Mouse (Mus musculus): ENCODE measurements around the gene Mthfd1l. TPM values are rescaled to one million over a fixed set of nuclear protein-coding genes. Genes with fewer than 3 reads are reported as not detected.

Gene Mthfd1l
- polyA plus RNA-seq, 1 experiment from 2014 or later = 10.4 TPM

DNA sequence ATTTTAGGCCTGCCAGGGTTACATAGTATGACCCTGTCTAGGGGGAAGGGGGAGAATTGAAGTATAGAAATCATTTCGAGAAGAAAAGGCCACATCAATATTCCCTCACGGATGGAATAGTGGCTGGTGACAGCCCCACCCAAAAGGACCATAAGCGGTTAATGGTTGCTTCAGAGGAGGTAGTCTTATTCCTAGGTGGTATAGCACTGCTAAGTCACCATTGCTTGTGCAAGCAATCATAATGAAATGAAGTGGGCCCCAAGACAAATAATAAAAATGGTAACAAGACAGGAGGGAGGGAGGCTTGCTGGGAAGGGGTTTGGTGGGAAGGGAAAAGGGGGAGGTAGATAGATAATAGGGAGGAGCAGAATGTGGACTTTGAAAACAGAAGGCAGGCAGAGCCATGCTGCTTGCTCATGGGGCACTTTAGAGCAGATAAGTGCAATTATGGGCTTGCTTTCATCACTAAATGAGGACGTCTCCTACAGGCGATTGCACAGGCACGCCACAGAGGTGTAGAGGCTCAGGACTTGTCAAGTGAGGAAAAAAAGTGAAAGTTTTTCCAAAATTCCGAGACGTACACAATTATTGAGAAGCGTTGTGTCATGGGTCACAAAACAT, 105.4 kb downstream of the Mthfd1l start:
- no peak for DNase-seq (ENCODE audit: low spot score)
- Histone ChIP-seq H3K9ac (ENCODE audit: low read depth, low read length) (no peak overlapping the region), H3K9me3 (ENCODE audit: control insufficient read depth, low read length) (no peaks in the 10 kb centered on the region), H3K36me3 (ENCODE audit: control insufficient read depth, insufficient read depth, low read length) (no peaks in the 10 kb centered on the region), H3K4me3 (ENCODE audit: low read depth, low read length) (no peak overlapping the region), H3K27ac (ENCODE audit: low read depth, low read length) (no peak overlapping the region), H3K27me3 (ENCODE audit: control insufficient read depth, insufficient read depth, low read length) (no peaks in the 10 kb centered on the region), H3K4me1 (replicated peaks; ENCODE audit: control insufficient read depth, insufficient read depth, low read length) (no peaks in the 10 kb centered on the region), H3K4me2 (replicated peaks; ENCODE audit: low read depth, low read length) (no peak overlapping the region)
- WGBS = 87% methylated on average over 9 of the region's 9 CpGs
- ATAC-seq (ENCODE audit: low FRiP score) = no peak

DNA sequence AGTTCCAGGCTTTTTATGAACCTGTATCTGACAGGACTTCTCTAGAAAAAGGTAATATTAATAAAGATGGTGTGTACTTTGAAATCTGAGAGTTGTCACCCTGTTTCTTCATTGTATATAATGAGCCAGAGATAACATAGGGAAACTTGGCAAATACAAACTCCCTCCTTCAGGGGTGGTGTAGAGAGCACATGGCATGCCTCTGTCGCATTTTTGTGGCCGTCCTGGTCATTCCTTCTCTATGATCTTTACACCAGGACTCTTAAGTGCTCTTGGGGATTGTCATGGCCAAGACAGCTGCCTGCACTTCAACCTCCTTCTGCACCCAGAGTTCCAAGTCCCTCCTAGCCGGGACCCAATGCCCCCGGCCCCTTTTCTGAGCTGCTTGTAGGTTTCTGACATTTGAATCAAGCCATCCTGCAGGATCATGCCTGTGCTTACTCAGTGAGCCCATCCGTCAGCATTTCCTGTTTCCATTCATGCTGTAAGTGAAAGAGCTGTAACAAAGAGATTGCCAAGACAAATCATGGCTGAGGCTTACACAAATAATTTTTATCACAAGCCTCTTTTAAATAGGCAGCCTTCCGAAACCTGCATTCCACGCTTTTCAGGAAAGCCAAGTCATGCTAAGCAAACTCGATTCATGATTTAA, 106.2 kb downstream of the Mthfd1l start:
- no peak for DNase-seq (ENCODE audit: low spot score)
- no peaks in the 10 kb centered on the region for H3K27me3 ChIP-seq (ENCODE audit: control insufficient read depth, insufficient read depth, low read length)
- no peak overlapping the region for H3K4me3 ChIP-seq (ENCODE audit: low read depth, low read length)
- ATAC-seq (ENCODE audit: low FRiP score) = no peak
- no peak overlapping the region for H3K9ac ChIP-seq (ENCODE audit: low read depth, low read length)
- no peak overlapping the region for H3K4me2 ChIP-seq (replicated peaks; ENCODE audit: low read depth, low read length)
- H3K9me3 ChIP-seq (ENCODE audit: control insufficient read depth, low read length) = no peaks in the 10 kb centered on the region
- no peaks in the 10 kb centered on the region for H3K4me1 ChIP-seq (replicated peaks; ENCODE audit: control insufficient read depth, insufficient read depth, low read length)
- H3K36me3 ChIP-seq (ENCODE audit: control insufficient read depth, insufficient read depth, low read length) = no peaks in the 10 kb centered on the region
- H3K27ac ChIP-seq (ENCODE audit: low read depth, low read length) = no peak overlapping the region
- 79% methylated on average over 8 of the region's 8 CpGs for WGBS

DNA sequence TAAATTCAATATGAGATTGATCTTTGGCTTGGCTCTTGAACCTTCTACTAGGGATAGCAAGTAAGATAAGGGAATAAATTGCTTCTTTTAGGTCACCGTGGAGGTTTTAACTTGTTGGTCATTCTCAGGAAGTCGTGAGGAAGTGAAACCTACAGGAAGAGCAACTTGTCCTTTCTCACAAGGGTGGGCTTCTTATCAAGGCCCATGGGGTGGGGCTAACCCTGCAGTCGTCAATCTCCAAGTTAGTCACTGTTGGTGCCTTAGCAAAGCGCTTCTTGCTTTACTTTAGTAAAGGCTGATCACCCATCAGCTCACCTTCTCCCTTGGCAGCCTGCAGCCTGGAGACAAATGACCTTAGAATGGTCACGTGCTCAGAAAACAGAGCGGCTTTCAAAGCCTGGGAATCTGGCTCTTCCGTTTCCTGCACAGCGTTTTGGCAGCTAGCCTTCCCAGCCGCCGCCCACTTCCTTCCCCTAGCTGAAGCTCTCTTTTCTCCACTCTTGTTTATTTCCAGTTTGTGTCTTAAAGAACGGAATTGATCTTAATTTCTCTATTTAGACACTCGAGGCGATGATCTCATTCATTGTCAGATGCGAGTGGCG, 106.8 kb downstream of the Mthfd1l start:
- H3K36me3 ChIP-seq (ENCODE audit: control insufficient read depth, insufficient read depth, low read length) = no peaks in the 10 kb centered on the region
- no peak overlapping the region for H3K9ac ChIP-seq (ENCODE audit: low read depth, low read length)
- H3K4me2 ChIP-seq (replicated peaks; ENCODE audit: low read depth, low read length) = no peak overlapping the region
- DNase-seq (ENCODE audit: low spot score) (no peak), ATAC-seq (ENCODE audit: low FRiP score) (no peak)
- H3K4me1 ChIP-seq (replicated peaks; ENCODE audit: control insufficient read depth, insufficient read depth, low read length) = no peaks in the 10 kb centered on the region
- no peaks in the 10 kb centered on the region for H3K27me3 ChIP-seq (ENCODE audit: control insufficient read depth, insufficient read depth, low read length)
- WGBS = 81% methylated on average over 15 of the region's 15 CpGs
- H3K4me3 ChIP-seq (ENCODE audit: low read depth, low read length) = no peak overlapping the region
- H3K27ac ChIP-seq (ENCODE audit: low read depth, low read length) = no peak overlapping the region
- no peaks in the 10 kb centered on the region for H3K9me3 ChIP-seq (ENCODE audit: control insufficient read depth, low read length)

DNA sequence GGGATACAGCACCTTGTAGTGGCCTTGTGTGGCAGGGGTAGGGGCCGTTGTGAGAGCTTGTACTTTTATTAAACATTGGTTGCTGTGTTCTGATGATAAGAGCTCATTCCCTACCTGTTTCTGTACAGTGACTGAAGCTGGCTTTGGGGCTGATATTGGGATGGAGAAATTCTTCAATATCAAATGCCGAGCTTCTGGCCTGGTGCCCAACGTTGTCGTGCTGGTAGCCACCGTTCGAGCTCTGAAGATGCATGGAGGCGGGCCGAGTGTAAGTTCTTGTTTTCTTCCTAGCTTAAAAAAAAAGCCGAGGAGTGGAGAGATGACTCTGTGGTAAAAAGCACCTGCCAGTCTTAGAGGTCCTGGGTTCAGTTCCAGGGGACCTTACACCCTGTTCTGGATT, 110.7 kb downstream of the Mthfd1l start:
- Histone ChIP-seq H3K27me3 (ENCODE audit: control insufficient read depth, insufficient read depth, low read length) (no peaks in the 10 kb centered on the region), H3K4me1 (replicated peaks; ENCODE audit: control insufficient read depth, insufficient read depth, low read length) (no peaks in the 10 kb centered on the region), H3K9ac (ENCODE audit: low read depth, low read length) (no peak overlapping the region), H3K36me3 (ENCODE audit: control insufficient read depth, insufficient read depth, low read length) (0 out of 2 replicates have a peak, but pooled peaks cover 2% of the 10 kb centered on the region), H3K9me3 (ENCODE audit: control insufficient read depth, low read length) (no peaks in the 10 kb centered on the region), H3K4me3 (ENCODE audit: low read depth, low read length) (no peak overlapping the region), H3K4me2 (replicated peaks; ENCODE audit: low read depth, low read length) (no peak overlapping the region), H3K27ac (ENCODE audit: low read depth, low read length) (no peak overlapping the region)
- 90% methylated on average over 9 of the region's 9 CpGs for WGBS
- no peak for ATAC-seq (ENCODE audit: low FRiP score)
- DNase-seq (ENCODE audit: low spot score) = no peak

DNA sequence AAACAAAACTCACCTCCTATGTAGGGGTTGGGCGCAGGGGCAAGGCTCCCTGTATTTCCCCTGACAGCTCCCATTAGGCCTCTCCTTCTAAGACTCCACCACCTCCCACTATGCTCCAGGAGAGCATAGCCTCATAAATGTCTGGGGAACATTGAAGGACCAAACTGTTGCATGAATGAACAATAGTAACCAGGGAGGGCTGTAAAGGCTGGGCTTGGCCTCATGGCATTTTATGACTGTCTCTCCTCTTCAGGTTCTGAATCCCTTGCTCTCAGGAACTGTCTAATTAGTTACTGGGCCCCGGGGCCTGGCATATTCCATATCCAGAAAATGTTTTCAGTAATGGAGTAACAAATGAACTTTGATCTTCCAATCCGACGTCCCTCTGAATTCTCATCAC, 112.0 kb downstream of the Mthfd1l start:
- no peak overlapping the region for H3K4me2 ChIP-seq (replicated peaks; ENCODE audit: low read depth, low read length)

DNA sequence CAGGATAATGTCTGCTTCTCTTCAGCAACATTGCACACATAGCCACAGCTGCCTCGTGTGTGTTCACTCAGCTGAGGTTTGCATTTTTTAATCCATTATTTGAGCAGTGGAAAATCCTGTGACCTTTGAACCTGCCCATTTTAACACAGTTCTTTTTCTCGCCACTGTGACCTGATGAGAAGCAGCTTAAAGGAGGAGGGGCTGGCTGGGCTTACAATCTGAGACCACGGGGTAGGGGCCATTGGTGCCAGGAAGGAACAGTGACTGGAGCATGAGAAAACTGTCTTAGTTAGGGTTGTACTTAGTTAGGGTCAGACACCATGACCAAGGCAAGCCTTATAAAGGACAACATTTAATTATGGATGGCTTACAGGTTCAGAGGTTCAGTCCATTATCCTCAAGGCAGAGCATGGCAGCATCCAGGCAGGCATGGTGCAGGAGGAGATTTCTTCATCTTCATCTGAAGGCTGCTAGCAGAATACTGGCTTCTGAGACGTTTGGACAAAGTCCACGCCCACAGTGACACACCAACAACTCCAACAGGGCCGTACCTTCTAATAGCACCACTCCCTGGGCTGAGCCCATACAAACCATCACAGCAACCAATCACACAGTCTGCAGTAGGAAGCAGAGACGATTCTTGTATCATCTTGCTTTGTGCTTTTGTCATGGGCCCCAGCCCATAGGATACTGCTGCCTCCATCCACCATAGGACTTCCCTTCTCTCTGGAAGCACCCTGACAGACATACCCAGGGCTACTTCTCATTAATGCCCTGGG, 112.6 kb downstream of the Mthfd1l start:
- ATAC-seq (ENCODE audit: low FRiP score) (no peak), DNase-seq (ENCODE audit: low spot score) (no peak)
- no peak overlapping the region for H3K4me3 ChIP-seq (ENCODE audit: low read depth, low read length)
- H3K27ac ChIP-seq (ENCODE audit: low read depth, low read length) = no peak overlapping the region
- no peaks in the 10 kb centered on the region for H3K4me1 ChIP-seq (replicated peaks; ENCODE audit: control insufficient read depth, insufficient read depth, low read length)
- 60% methylated on average over 7 of the region's 7 CpGs for WGBS
- H3K36me3 ChIP-seq (ENCODE audit: control insufficient read depth, insufficient read depth, low read length) = 0 out of 2 replicates have a peak, but pooled peaks cover 2% of the 10 kb centered on the region
- no peak overlapping the region for H3K9ac ChIP-seq (ENCODE audit: low read depth, low read length)
- no peak overlapping the region for H3K4me2 ChIP-seq (replicated peaks; ENCODE audit: low read depth, low read length)
- H3K27me3 ChIP-seq (ENCODE audit: control insufficient read depth, insufficient read depth, low read length) = no peaks in the 10 kb centered on the region
- H3K9me3 ChIP-seq (ENCODE audit: control insufficient read depth, low read length) = no peaks in the 10 kb centered on the region

More for the DNA sequence above, 112.0 kb downstream of the Mthfd1l start:
- ATAC-seq (ENCODE audit: low FRiP score) (no peak), DNase-seq (ENCODE audit: low spot score) (no peak)
- 88% methylated on average over 4 of the region's 4 CpGs for WGBS
- Histone ChIP-seq H3K9ac (ENCODE audit: low read depth, low read length) (no peak overlapping the region), H3K9me3 (ENCODE audit: control insufficient read depth, low read length) (no peaks in the 10 kb centered on the region), H3K36me3 (ENCODE audit: control insufficient read depth, insufficient read depth, low read length) (0 out of 2 replicates have a peak, but pooled peaks cover 2% of the 10 kb centered on the region), H3K4me3 (ENCODE audit: low read depth, low read length) (no peak overlapping the region), H3K27ac (ENCODE audit: low read depth, low read length) (no peak overlapping the region), H3K27me3 (ENCODE audit: control insufficient read depth, insufficient read depth, low read length) (no peaks in the 10 kb centered on the region), H3K4me1 (replicated peaks; ENCODE audit: control insufficient read depth, insufficient read depth, low read length) (no peaks in the 10 kb centered on the region)

DNA sequence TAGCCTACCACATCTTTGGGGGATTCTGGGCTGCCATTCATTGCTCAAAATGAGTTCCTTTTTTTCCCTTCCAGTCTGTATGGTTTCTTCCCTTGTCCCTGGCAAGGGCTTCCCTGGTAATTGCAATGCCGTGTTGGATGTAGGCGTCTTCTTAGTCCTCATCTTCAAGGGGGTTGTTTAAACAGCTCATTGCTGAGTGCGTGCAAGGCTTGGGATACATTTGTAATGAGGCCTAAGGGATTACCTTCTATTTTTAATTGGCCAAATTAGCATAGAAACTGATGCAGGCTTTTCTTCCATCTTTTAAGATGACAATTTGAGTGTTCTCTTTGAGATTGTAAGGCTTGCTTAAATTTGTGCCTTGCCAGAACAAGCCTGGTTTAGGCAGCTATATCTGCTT, 114.6 kb downstream of the Mthfd1l start:
- Histone ChIP-seq H3K4me3 (ENCODE audit: low read depth, low read length) (no peak overlapping the region), H3K4me2 (replicated peaks; ENCODE audit: low read depth, low read length) (no peak overlapping the region), H3K27me3 (ENCODE audit: control insufficient read depth, insufficient read depth, low read length) (no peaks in the 10 kb centered on the region), H3K9ac (ENCODE audit: low read depth, low read length) (no peak overlapping the region), H3K27ac (ENCODE audit: low read depth, low read length) (no peak overlapping the region), H3K9me3 (ENCODE audit: control insufficient read depth, low read length) (no peaks in the 10 kb centered on the region), H3K4me1 (replicated peaks; ENCODE audit: control insufficient read depth, insufficient read depth, low read length) (no peaks in the 10 kb centered on the region), H3K36me3 (ENCODE audit: control insufficient read depth, insufficient read depth, low read length) (0 out of 2 replicates have a peak, but pooled peaks cover 2% of the 10 kb centered on the region)
- WGBS = 92% methylated on average over 3 of the region's 3 CpGs
- no peak for ATAC-seq (ENCODE audit: low FRiP score)
- DNase-seq (ENCODE audit: low spot score) = no peak

DNA sequence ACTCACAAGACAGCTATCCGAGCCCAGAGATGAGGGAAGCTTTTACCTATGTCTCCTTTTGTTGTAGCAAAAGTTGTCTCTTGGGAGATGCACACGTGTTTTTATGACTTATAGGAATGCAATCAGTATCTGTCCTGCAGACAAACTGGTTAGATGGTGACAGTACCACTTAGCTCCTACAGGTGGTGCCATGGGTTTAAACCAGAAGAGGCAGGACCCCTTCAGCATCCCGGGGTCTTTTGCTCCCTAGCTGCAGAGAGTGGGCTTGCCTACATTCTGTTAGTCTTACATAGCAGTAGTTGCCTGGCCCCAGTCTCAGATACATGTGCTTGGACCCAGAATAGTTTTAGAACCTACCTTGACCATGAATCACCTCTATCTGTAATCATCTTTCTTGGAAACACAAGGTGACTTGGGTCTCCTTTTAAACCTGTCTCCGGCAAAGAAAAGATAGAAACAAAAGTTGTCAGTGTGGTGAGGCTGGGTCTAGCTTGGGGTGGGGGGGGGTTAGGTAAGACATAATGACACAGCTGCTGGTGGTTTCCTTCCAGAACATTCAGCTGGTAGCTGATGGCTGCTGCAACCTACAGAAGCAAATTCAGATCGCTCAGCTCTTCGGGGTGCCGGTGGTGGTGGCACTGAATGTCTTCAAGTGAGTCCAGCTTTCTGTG, 116.0 kb downstream of the Mthfd1l start:
- Histone ChIP-seq H3K36me3 (ENCODE audit: control insufficient read depth, insufficient read depth, low read length) (0 out of 2 replicates have a peak, but pooled peaks cover 2% of the 10 kb centered on the region), H3K4me1 (replicated peaks; ENCODE audit: control insufficient read depth, insufficient read depth, low read length) (no peaks in the 10 kb centered on the region), H3K9me3 (ENCODE audit: control insufficient read depth, low read length) (no peaks in the 10 kb centered on the region), H3K27ac (ENCODE audit: low read depth, low read length) (no peak overlapping the region), H3K27me3 (ENCODE audit: control insufficient read depth, insufficient read depth, low read length) (no peaks in the 10 kb centered on the region), H3K9ac (ENCODE audit: low read depth, low read length) (no peak overlapping the region), H3K4me3 (ENCODE audit: low read depth, low read length) (no peak overlapping the region), H3K4me2 (replicated peaks; ENCODE audit: low read depth, low read length) (no peak overlapping the region)
- 76% methylated on average over 7 of the region's 7 CpGs for WGBS
- DNase-seq (ENCODE audit: low spot score) (peak; percentile 65), ATAC-seq (ENCODE audit: low FRiP score) (no peak)

Measured in hindbrain, embryonic 11.5 days (tissue).